Mouse (Mus musculus) embryo, embryonic 11.5 days (tissue): ENCODE results near the gene Smim17.
"Not testable (repeated sequence)": the region's sequence is repeated elsewhere in the genome, so short reads cannot be mapped to it uniquely, and the experiment has no call there.

Source experiments
- DNase-seq: peaks from one replicate; pipeline ENCODE4 v3.0.0-alpha.2; 2012; ENCODE audit warnings: low read depth, low spot score

The Smim17 gene

DNA sequence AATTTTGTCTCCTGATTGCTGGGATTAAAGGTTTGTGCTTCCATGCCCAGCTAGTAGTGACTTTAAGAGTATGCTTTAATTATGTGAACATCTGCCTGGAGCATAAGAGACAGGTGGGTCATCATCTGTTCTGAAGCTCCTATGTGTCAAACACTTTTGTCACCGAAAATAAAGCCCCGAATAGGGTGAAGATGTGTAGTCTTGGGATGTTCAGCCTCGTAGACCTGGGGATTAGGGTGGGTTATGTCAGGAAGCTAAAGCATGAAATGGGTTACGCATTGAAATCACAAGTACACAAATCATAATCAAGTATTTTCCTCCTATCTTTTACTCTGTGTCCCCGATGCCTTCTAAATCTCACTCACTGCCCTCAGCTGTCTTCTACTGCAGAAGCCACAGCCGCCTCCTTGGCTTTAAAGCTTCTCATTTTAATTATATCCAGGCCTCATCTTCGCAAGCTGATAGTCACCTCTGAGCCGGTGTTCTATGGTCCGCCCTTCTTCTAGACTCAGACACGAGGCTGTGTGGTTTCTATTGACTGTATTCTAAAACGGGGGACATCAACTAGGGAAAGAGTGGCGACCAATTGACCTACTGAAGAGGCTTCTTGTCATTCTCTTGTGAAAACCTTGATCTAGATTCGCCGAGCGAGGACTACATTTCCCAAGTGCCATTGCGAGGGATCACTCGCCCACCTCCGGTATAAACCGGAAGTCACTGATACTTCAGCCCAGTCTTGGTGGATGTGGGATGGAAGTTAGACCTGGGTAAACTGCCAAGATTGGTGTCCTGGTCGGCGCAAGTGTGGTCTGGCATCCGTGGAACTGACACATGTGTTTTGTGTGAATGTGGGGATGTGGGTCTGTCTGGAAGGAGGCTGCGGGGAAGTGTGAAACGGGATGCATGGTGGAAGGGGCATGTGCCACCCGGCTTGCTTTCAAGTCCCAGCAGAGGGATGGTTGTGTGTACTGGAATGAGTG is at the start of gene Smim17:
TSS of gene Smim17 (plus strand) at position 720 of the 980 bp plus-strand sequence.
- DNase-seq = peak; percentile 20

DNA sequence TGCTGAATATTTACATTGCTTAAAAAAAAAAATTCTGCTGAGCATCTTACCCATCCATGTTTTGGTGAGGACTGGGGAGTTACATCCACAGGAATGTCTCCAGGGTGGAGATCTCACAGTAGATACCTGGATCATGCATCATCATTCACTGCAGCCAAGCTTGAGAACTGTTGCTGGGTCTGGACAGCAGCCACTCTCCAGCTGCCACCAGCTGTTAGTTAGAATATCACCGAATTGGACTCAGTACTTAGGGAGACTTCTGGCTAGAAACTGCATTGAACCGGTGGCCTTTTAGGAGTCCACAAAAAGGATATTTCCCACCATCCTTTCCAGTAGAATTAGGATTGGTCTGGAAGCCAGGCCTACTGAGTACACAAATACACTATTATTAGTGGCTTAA is 40.4 kb upstream of the Smim17 start:
- no peak for DNase-seq

DNA sequence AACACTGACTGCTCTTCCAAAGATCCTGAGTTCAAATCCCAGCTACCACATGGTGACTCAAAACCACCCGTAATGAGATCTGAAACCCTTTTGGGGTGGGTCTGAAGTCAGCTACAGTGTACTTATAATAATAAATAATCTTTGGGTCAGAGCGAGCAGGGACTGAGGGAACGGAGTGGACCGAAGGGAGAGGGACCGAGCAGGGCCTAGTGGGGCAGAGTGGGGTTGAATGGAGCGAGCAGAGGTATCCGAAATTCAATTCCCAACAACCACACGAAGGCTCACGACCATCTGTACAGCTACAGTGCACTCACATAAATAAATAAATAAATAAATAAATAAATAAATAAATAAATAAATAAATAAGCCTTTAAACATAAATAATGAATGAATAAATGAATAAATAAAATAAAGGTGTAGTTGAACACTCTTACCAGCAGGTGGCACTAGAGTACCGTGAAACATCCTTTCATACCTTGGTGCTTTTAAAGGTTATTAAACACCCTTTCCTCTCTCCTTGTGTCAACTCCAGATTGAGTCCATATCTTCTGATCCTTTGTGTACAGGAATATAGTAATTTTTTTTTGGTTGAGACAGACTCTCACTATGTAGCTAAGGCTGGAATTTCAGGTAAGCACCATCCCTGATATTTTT is 39.5 kb upstream of the Smim17 start:
- peak; percentile 75 for DNase-seq

DNA sequence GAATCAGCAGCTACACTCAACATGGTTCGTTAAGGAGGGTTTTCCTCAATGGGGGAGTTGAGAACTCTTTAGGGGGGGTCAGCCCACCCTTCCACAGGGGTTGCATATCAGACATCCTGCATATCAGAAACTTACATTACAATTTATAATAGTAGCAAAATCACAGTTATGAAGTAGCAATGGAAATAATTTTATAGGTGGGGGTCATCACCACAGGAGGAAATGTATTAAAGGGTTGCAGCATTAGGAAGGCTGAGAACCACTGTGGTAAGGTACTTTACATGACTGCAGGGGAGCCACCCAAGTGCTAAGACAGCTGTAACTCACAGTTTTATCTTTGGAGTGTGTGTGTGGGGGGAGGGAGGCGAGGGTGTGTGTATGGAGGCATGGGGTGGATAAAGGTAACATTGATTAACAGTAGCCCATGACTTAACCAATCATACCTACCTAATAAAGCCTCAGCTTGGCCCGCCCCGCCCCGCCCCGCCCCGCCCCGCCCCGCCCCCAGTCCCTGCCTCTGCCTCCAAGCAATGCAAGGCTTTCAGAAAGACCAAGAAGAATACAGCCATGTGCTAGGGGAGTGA is 37.9 kb upstream of the Smim17 start:
- no peak for DNase-seq

DNA sequence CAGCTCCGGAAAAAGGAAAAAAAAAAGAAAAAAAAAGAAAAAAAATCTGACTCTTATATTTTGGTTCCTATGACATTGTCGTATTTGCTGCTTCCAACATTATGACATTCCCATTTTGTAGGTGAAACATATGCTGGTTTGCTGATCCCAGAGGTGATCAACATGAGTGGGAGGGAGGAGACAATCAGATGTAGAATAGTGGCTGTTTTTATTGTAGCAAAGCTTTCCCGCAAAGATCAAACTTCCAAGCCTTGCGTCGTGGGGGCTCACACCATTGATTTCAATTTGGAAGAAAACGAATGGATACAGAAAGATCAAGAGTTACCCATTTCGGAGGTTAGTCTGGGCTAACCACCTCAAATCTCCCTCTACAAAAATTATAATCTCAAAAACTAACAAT is 36.8 kb upstream of the Smim17 start:
- DNase-seq = no peak

DNA sequence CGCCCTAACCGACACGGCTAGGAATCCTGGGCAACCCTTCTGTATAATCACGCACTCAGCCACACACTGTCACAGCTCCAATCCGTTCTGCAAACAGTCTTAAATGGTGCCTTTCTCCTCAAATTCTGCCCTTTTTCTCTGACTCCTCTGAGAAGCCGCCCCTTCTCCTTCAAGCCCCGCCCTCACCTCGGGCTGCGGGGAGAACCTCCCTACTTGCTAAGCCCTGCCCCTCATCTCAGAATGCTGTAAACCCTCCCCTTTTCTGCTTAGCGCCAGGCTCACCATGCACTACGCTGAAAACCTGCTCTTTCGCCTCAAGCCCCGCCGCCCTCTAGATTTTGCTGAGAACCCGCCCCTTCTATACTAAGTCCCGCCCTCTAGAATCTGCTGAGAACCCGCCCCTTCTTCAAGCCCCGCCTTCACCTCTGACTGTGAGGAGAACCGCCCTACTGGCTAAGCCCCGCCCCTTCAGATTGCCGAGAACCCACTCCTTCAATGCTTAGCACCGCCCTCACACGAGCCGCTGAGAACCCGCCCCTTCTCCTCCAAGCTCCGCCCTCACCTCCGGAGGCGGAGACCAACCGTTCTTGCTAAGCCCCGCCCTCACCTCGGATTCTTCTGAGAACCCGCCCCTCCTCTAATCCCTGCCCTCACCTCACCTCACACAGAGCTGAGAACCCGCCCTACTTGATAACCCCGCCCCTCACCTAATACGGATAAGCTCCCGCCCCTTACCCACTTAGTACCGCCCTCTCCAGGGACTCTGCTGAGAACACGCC is 36.1 kb upstream of the Smim17 start:
- peak; percentile 94 for DNase-seq

DNA sequence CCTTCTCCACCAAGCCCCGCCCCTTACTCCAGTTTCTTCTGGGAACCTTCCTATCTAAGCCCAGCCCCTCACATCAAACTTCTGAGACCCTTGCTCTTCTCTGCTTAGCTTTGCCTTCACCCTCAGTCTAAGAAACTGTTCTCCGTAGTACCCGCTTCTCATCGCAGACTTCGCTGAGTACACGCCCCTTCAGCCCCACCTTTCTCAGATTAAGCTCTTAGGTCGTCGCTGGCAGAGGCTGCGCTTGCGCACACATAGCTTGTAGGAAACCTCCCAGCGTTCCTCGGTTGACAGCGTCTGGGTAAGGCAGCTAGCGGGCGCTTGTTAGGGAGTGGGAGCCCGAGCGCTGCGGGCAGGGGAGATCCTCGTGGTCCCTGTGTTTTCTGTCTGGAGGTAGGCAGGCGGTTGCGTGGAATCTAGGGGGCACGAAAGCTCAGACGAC is 35.4 kb upstream of the Smim17 start, which contains the start of gene Zfp78:
TSS of gene Zfp78 (plus strand) at position 234 of the 442 bp plus-strand sequence.
- DNase-seq = peak; percentile 88

DNA sequence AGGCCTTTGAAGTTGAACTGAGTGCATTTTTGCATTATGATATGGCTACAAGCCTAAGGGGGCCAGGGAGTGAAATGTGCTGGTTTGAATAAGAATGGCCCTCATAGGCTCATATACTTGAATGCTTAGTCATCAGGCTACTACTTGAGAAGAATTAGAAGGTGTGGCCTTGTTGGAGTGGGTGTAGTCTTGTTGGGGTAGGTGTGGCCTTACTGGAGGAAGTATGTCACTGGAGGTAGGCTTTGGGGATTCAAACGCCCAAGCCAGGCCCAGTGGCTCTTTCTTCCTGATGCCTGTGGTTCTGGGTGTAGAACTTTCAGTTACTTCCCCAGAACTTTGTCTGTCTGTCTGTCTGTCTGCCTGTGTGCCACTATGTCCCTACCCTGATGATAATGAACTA is 33.8 kb upstream of the Smim17 start:
- no peak for DNase-seq

DNA sequence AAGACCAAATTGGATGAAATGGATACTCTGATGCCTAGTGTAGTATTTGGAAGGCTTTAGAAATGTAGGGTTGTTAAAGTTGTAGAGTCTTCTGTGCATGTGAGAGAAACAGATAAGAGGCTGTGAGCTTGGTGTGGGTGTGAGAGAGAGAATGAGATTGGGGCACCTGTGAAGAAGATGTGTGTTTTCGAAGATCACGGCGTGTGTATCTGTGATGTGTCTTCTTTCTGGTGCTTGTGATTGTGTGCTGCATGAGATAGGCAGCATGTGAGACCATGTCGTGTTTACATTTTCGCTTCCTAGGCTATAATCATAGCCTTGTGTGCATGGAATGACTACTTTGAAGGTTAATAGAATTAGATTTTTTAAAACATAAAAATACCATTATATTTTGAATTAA is 31.3 kb upstream of the Smim17 start:
- DNase-seq = no peak

DNA sequence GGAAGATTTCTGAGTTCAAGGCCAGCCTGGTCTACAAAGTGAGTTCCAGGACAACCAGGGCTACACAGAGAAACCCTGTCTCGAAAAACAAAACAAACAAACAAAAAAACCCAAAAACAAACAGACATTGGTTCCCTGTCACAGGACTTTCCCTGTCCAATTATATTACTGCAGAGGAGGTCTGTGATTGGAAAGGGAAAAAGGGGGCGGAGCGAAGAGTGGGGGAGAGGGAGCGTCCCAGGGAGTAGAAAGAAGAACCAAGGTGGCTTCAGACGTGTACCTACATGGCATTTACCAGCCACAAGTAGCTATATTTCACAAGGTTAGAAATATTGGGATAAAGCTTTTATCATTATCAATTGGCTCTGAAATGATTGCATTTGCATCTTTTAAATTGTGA is 30.4 kb upstream of the Smim17 start:
- not testable (repeated sequence) for DNase-seq

DNA sequence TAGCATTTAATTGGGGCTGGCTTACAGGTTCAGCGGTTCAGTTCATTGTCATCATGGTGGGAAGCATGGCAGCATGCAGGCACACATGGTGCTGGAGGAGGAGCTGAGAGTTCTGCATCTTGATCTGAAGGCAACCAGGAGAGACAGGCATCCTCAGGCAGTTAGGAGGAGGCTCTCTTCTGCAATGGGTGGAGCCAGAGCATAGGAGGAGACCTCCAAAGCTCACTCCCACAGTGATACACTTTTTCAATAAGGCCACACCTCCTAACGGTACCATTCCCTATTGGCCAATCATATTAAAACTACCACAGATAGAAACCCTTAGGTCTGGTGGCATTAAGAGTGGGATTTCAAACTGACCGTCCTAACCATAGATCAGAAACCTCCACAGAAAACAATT is 29.1 kb upstream of the Smim17 start:
- DNase-seq = no peak

DNA sequence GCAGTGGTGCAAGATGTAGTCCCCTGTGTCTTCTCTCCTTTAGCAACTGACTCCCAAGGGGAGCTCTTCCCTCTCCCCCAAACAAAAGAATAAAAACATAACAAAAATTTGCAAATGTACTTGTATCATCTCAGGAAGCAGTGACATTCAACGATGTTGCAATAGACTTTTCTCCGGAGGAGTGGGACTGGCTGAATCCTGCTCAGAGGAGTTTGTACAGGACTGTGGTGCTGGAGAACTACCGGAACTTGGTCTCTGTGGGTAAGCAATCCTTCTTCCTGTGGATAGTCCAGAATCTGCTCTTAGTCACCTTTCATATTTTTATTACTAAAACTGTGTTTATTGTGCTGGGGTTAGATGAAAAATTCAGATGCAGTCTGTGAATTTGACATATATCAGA is 25.5 kb upstream of the Smim17 start:
- no peak for DNase-seq

DNA sequence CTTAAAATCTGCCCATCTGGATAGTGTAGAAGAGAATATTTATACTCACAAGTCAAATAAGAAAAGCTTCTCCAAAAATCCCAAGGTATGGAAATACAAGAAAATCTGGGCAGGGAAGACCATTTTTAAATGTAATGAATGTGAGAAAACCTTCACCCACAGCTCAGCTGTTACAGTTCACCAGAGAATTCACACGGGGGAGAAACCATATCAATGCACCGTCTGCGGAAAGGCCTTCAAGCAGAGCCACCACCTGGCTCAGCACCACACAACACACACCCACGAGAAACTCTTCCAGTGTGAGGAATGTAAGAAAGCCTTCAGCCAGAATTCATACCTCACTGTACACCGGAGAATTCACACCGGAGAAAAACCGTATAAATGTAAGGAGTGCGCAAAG is 20.1 kb upstream of the Smim17 start:
- no peak for DNase-seq

DNA sequence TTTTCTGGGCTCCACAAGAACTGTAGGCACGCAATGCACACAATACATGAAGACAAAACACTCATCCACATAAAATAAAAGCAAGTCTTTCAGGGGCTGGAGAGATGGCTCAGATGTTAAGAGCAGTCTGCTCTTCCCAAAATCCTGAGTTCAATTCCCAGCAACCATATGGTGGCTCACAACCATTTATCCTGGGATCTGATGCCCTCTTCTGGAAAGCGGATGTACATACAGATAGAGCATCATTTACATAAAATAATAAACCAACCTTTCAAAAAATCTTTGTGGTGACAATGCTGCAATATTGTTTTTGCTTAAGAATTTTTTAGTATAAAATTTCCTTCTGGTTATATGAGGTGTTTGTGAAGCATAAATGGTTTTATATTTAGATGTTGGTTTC is 17.1 kb upstream of the Smim17 start:
- no peak for DNase-seq

DNA sequence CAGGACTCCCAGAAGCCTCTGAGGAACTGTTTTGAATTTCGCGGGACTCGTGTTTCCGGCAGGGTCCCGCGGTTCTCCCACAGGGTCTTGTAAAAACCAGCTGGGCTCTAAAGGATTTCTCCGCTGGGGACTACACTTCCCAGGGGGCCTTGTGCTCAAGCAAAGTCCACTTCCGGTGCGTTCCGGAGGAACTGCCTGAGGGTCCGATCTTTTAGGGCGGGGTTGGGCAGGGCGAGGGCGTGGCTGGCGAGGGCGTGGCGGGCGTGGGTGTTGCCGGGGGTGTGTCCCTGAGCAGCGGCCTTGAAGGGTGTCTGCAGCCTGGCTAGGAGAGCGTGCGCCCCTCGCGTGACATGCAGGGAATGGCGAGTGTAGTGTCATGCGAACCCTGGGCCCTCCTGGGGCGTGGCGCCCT is 15.5 kb upstream of the Smim17 start, which contains the start of gene Zfp28:
TSS of gene Zfp28 (plus strand) at position 252 of the 412 bp plus-strand sequence.
- peak; percentile 94 for DNase-seq

DNA sequence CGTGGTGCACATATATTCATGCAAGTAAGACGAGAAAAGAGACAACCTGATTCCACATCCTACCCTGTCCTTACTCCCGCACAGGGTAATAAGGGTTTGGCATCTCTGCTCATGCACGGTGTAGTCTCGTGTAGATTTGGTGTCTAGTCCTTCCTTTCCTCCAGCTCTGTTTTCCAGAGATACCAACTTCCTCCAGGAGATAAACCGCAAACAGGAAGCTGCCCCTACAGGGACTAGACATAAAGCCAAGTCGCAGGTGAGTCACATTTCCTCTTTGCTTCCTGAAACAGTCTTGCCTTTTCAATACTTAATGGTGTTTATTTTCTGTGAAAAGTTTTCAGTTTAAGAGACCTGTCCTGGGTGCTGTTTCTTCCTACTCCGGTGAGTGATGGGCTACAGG is 14.5 kb upstream of the Smim17 start:
- DNase-seq = no peak

DNA sequence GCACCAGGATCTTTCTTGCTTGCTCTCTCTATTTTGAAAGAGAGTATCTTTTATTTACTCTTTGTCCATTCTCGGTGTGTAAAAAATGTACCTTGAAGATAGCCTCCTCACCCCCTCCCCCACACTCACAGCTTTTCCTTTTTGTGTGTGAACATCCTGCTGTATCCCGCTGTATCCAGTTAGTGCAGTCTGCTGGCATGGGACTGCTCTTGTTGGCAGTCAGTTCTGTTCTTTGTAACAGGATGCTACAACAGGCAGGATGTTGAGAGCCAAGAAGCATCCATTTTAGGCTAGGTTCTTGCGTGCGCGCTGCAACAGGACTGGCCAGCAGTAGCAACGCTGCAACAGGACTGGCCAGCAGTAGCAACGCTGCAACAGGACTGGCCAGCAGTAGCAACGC is 11.5 kb upstream of the Smim17 start:
- DNase-seq = no peak

DNA sequence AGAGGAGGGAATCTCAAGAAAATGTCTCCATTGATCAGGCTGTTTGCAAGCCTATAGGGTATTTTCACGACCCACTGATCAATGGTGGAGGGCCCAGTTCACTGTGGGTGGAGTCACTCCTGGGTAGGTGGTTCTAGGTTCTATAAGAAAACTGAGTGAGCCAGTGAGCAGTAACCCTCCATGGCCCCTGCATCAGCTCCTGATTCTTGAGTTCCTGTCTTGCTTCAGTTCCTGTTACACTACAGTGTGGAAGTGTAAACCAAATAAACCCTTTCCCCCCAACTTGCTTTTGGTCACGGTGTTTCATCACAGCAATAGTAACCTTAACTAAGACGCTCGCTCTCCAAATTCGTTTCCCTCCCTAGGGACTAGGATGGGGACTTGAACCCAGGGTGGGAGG is 9.5 kb upstream of the Smim17 start:
- no peak for DNase-seq

DNA sequence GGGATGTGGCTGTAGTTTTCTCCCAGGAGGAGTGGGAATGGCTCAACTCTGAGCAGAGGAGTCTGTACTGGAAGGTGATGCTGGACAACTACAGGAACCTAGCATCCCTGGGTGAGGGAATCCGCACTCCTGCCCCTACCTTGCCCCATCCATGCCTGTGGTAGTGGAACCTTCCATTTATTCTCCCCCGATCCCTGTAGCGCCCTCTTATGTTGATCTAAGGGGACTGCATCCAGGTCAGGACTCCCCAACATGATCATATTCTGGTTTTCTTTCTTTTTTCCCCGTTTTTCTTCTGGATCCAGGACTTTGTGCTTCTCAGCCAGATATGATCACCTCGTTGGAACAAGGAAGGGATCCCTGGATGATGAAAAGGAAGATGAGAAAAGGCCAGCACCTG is 9.1 kb upstream of the Smim17 start:
- DNase-seq = no peak

DNA sequence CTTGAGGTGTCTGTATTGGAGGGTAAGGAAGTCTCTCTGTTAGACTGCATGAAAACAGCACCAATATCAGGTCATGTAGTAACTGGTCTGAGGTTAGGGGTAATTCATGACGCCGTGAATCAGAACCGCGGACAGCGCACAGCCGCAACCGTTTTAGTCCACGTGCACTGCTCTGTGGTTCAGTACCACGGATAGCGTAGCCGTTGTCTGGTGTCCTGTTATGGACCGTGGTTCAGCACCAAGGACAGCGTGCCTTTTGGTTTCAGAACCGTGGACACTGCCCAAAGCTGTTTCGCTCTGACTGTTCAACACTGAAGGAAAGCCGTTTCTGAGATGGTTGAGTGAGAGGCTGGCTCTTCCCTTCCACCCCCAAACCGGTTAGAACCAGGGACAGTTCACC is 11.5 kb downstream of the Smim17 start, which contains the start of gene Gm20715:
TSS of gene Gm20715 (plus strand) at position 235 of the 400 bp plus-strand sequence.
- peak; percentile 95 for DNase-seq
